Mouse (Mus musculus): ENCODE measurements around the gene Ptpn11. TPM values are rescaled to one million over a fixed set of nuclear protein-coding genes. Genes with fewer than 3 reads are reported as not detected.
A peak's percentile ranks its signal among the peaks of the same experiment; 100 is the strongest.

The Ptpn11 gene
- polyA plus RNA-seq, 1 experiment from 2014 or later: 25.4 TPM

- H3K4me1 ChIP-seq: peaks cover 26% of the 10 kb centered on the region
- no peak for DNase-seq (ENCODE audit: low spot score)
- no peaks in the 10 kb centered on the region for H3K27me3 ChIP-seq (replicated peaks; ENCODE audit: low read depth, poor library complexity, severe bottlenecking)
- no peaks in the 10 kb centered on the region for H3K9me3 ChIP-seq
- H3K27ac ChIP-seq (replicated peaks): no peak overlapping the region
- WGBS: 84% methylated on average over 14 of the region's 14 CpGs
- no peaks in the 10 kb centered on the region for H3K36me3 ChIP-seq (replicated peaks)
- no peak overlapping the region for H3K4me3 ChIP-seq
Observed at GRCm38 (mm10) chr5:121114151-121114550, 77.0 kb downstream of the Ptpn11 start.

GRCm38 (mm10) chr5:121112390-121112789, 78.8 kb downstream of the Ptpn11 start:
- Histone ChIP-seq H3K27ac (replicated peaks) (no peak overlapping the region), H3K27me3 (replicated peaks; ENCODE audit: low read depth, poor library complexity, severe bottlenecking) (no peaks in the 10 kb centered on the region), H3K4me1 (peaks cover 14% of the 10 kb centered on the region), H3K4me3 (no peak overlapping the region), H3K9me3 (no peaks in the 10 kb centered on the region), H3K36me3 (replicated peaks) (no peaks in the 10 kb centered on the region)
- DNase-seq (ENCODE audit: low spot score): no peak
- 74% methylated on average over 5 of the region's 5 CpGs for WGBS

GRCm38 (mm10) chr5:121111106-121111915, 79.9 kb downstream of the Ptpn11 start:
- no peak for DNase-seq (ENCODE audit: low spot score)
- Histone ChIP-seq H3K27me3 (replicated peaks; ENCODE audit: low read depth, poor library complexity, severe bottlenecking) (no peaks in the 10 kb centered on the region), H3K4me3 (no peak overlapping the region), H3K9me3 (no peaks in the 10 kb centered on the region), H3K27ac (replicated peaks) (no peak overlapping the region), H3K4me1 (peaks cover 10% of the 10 kb centered on the region), H3K36me3 (replicated peaks) (no peaks in the 10 kb centered on the region)
- WGBS: 91% methylated on average over 18 of the region's 18 CpGs

- 81% methylated on average over 7 of the region's 7 CpGs for WGBS
Observed at GRCm38 (mm10) chr5:121109185-121109584, 82.0 kb downstream of the Ptpn11 start.

GRCm38 (mm10) chr5:121106913-121107312, 84.3 kb downstream of the Ptpn11 start:
- no peak for DNase-seq (ENCODE audit: low spot score)
- H3K4me3 ChIP-seq: no peak overlapping the region
- H3K36me3 ChIP-seq (replicated peaks): no peaks in the 10 kb centered on the region
- H3K9me3 ChIP-seq: no peaks in the 10 kb centered on the region
- no peaks in the 10 kb centered on the region for H3K27me3 ChIP-seq (replicated peaks; ENCODE audit: low read depth, poor library complexity, severe bottlenecking)
- H3K27ac ChIP-seq (replicated peaks): no peak overlapping the region
- H3K4me1 ChIP-seq: no peaks in the 10 kb centered on the region
- 87% methylated on average over 3 of the region's 3 CpGs for WGBS

More at GRCm38 (mm10) chr5:121109185-121109584, 82.0 kb downstream of the Ptpn11 start:
- Histone ChIP-seq H3K27ac (replicated peaks) (no peak overlapping the region), H3K4me3 (no peak overlapping the region), H3K4me1 (no peaks in the 10 kb centered on the region), H3K36me3 (replicated peaks) (no peaks in the 10 kb centered on the region), H3K27me3 (replicated peaks; ENCODE audit: low read depth, poor library complexity, severe bottlenecking) (no peaks in the 10 kb centered on the region), H3K9me3 (no peaks in the 10 kb centered on the region)
- no peak for DNase-seq (ENCODE audit: low spot score)

GRCm38 (mm10) chr5:121100886-121101580, 90.2 kb downstream of the Ptpn11 start:
- no peak for DNase-seq (ENCODE audit: low spot score)
- Histone ChIP-seq H3K27me3 (replicated peaks; ENCODE audit: low read depth, poor library complexity, severe bottlenecking) (no peaks in the 10 kb centered on the region), H3K36me3 (replicated peaks) (no peaks in the 10 kb centered on the region), H3K4me3 (no peak overlapping the region), H3K27ac (replicated peaks) (no peak overlapping the region), H3K4me1 (no peaks in the 10 kb centered on the region), H3K9me3 (no peaks in the 10 kb centered on the region)
- WGBS: 84% methylated on average over 9 of the region's 9 CpGs

- no peak overlapping the region for H3K27ac ChIP-seq (replicated peaks)
- no peaks in the 10 kb centered on the region for H3K9me3 ChIP-seq
- H3K4me3 ChIP-seq: no peak overlapping the region
- no peak for DNase-seq (ENCODE audit: low spot score)
- no peaks in the 10 kb centered on the region for H3K36me3 ChIP-seq (replicated peaks)
- WGBS: 56% methylated on average over 2 of the region's 2 CpGs
- no peaks in the 10 kb centered on the region for H3K4me1 ChIP-seq
- H3K27me3 ChIP-seq (replicated peaks; ENCODE audit: low read depth, poor library complexity, severe bottlenecking): no peaks in the 10 kb centered on the region
Observed at GRCm38 (mm10) chr5:121100095-121100494, 91.1 kb downstream of the Ptpn11 start.

GRCm38 (mm10) chr5:121097970-121098369, 93.2 kb downstream of the Ptpn11 start:
- WGBS: 88% methylated on average over 4 of the region's 4 CpGs
- Histone ChIP-seq H3K36me3 (replicated peaks) (no peaks in the 10 kb centered on the region), H3K4me1 (no peaks in the 10 kb centered on the region), H3K27ac (replicated peaks) (no peak overlapping the region), H3K27me3 (replicated peaks; ENCODE audit: low read depth, poor library complexity, severe bottlenecking) (no peaks in the 10 kb centered on the region), H3K9me3 (no peaks in the 10 kb centered on the region), H3K4me3 (no peak overlapping the region)
- no peak for DNase-seq (ENCODE audit: low spot score)

GRCm38 (mm10) chr5:121096744-121097143, 94.5 kb downstream of the Ptpn11 start:
- 91% methylated on average over 5 of the region's 5 CpGs for WGBS
- Histone ChIP-seq H3K4me1 (no peaks in the 10 kb centered on the region), H3K36me3 (replicated peaks) (no peaks in the 10 kb centered on the region), H3K9me3 (no peaks in the 10 kb centered on the region), H3K27ac (replicated peaks) (no peak overlapping the region), H3K27me3 (replicated peaks; ENCODE audit: low read depth, poor library complexity, severe bottlenecking) (no peaks in the 10 kb centered on the region), H3K4me3 (no peak overlapping the region)
- no peak for DNase-seq (ENCODE audit: low spot score)

- Histone ChIP-seq H3K4me3 (no peak overlapping the region), H3K27ac (replicated peaks) (no peak overlapping the region), H3K4me1 (peaks cover 3% of the 10 kb centered on the region; the same call in 1 of the 2 replicates), H3K27me3 (replicated peaks; ENCODE audit: low read depth, poor library complexity, severe bottlenecking) (no peaks in the 10 kb centered on the region), H3K36me3 (replicated peaks) (no peaks in the 10 kb centered on the region), H3K9me3 (peaks cover 7% of the 10 kb centered on the region; the same call in 1 of the 2 replicates)
- no peak for DNase-seq (ENCODE audit: low spot score)
- 75% methylated on average over 3 of the region's 3 CpGs for WGBS
Observed at GRCm38 (mm10) chr5:121093281-121093680, 97.9 kb downstream of the Ptpn11 start.

GRCm38 (mm10) chr5:121089660-121090059, 101.5 kb downstream of the Ptpn11 start:
- Histone ChIP-seq H3K27ac (replicated peaks) (no peak overlapping the region), H3K27me3 (replicated peaks; ENCODE audit: low read depth, poor library complexity, severe bottlenecking) (no peaks in the 10 kb centered on the region), H3K9me3 (peaks cover 7% of the 10 kb centered on the region; the same call in 1 of the 2 replicates), H3K4me1 (peaks cover 3% of the 10 kb centered on the region; the same call in 1 of the 2 replicates), H3K4me3 (no peak overlapping the region), H3K36me3 (replicated peaks) (no peaks in the 10 kb centered on the region)
- peak; percentile 9 for DNase-seq (ENCODE audit: low spot score)
- WGBS: 79% methylated on average over 7 of the region's 7 CpGs

GRCm38 (mm10) chr5:121087733-121088132, 103.5 kb downstream of the Ptpn11 start:
- DNase-seq (ENCODE audit: low spot score): no peak
- H3K9me3 ChIP-seq: peaks cover 7% of the 10 kb centered on the region; the same call in 1 of the 2 replicates
- H3K4me3 ChIP-seq: no peak overlapping the region
- no peaks in the 10 kb centered on the region for H3K27me3 ChIP-seq (replicated peaks; ENCODE audit: low read depth, poor library complexity, severe bottlenecking)
- no peak overlapping the region for H3K27ac ChIP-seq (replicated peaks)
- no peaks in the 10 kb centered on the region for H3K36me3 ChIP-seq (replicated peaks)
- peaks cover 3% of the 10 kb centered on the region; the same call in 1 of the 2 replicates for H3K4me1 ChIP-seq
- 61% methylated on average over 7 of the region's 7 CpGs for WGBS

GRCm38 (mm10) chr5:121082605-121083004, 108.6 kb downstream of the Ptpn11 start:
- Histone ChIP-seq H3K9me3 (peaks cover 4% of the 10 kb centered on the region; the same call in 1 of the 2 replicates), H3K27ac (replicated peaks) (no peak overlapping the region), H3K27me3 (replicated peaks; ENCODE audit: low read depth, poor library complexity, severe bottlenecking) (no peaks in the 10 kb centered on the region), H3K4me3 (no peak overlapping the region), H3K36me3 (replicated peaks) (no peaks in the 10 kb centered on the region), H3K4me1 (no peaks in the 10 kb centered on the region)
- 91% methylated on average over 7 of the region's 7 CpGs for WGBS
- no peak for DNase-seq (ENCODE audit: low spot score)

Measured in embryonic facial prominence, embryonic 10.5 days (tissue).